Mouse (Mus musculus): ENCODE measurements around the gene Dlgap1. TPM values are rescaled to one million over a fixed set of nuclear protein-coding genes. Genes with fewer than 3 reads are reported as not detected.

Dlgap1 gene
- polyA plus RNA-seq, 1 experiment from 2014 or later = 3.8 TPM

MicroRNAs encoded within 50 kb of the gene (microRNA counts, 519-probe panel; counts per million panel counts)
- microRNA mmu-miR-1195 = not detected

Small RNAs within 50 kb of the gene (microRNA-seq; reads per million reads assigned to microRNA genes)
- not detected for gene Mir1195

Data from kidney, embryonic 14.5 days (tissue).